Mouse (Mus musculus): ENCODE results near the gene Hist1h2ap.

GRCm38 (mm10) chr13:21789925-21790324 lies 43.4 kb downstream of the Hist1h2ap start:
- no peak for TF ChIP-seq EP300 (optimal IDR thresholded peaks at IDR 0.05)
- TF ChIP-seq CTCF (IDR thresholded peaks at IDR 0.05; ENCODE audit: low read depth) = no peak
